Mouse (Mus musculus) gastrocnemius, postnatal 14 days (tissue): ENCODE data around the gene Msi1. TPM values are rescaled to one million over a fixed set of nuclear protein-coding genes. Genes with fewer than 3 reads are reported as not detected.
"Not testable (repeated sequence)": the region's sequence is repeated elsewhere in the genome, so short reads cannot be mapped to it uniquely, and the experiment has no call there.

Source experiments
- DNase-seq: peaks from one replicate; pipeline ENCODE4 v3.0.0; 2021; ENCODE audit warnings: mixed read lengths
- intact Hi-C: fragments of 180-260 bp; cut with DNase I; formaldehyde crosslinking; loops from one replicate; pipeline ENCODE4 v1.15.1; 2025; ENCODE audit warnings: low total_unique reads
- total RNA-seq, 2 experiments: library from RNA; stranded (reverse); gene quantifications; 2 replicates each; pipeline ENCODE4 v1.2.3; 2021

Gene Msi1
- total RNA-seq, 2 experiments from 2014 or later, result 1.0 to 1.9 TPM

DNA sequence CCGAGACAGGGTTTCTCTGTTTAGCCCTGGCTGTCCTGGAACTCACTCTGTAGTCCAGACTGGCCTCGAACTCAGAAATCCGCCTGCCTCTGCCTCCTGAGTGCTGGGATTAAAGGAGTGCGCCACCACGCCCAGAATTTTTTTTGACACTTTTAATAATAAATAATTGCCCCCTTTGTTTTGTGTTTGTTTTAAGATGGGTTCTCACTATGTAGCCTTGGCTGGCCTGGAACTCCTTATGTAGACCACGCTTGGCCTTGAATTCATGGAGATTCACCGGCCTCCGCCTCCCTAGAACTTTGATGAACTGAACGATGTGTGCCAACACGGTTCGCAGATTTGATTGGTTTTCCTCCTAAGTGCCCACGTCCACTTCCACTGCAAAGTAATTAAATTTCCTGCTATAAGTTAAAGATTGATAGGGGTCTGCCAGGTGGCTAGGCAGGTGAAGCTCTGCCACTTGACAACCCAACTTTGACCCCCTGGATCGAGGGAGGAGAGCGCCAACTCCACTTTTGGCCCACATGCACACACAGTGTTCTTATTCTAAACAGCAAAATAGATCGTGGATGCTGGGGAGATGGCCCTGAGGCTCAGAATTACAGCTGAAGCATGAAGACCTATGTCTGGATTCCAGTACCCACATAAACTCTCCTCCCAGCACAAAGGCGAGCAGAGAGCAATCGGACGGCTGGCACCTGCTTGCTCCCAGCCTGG, 56.2 kb downstream of the Msi1 start:
- DNase-seq, result no peak

DNA sequence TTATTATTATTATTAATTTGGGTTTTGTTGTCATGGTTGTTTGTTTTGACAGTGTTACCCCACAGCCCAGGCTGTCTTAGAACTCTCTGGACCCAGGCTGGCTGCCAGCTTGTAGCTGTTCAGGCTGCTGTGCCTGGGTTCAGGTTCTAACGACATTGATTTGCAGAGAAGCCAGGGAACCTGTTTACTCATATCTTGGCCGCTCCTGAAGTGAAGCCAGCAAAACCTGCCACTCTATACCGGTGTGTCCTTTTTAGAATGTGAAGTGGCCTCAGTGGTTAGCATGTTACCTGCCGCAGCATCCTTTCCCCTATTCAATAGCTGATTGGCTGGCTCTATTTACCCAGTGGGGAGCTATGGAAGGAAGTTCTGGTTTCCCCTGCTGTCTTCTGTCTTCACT, 57.3 kb downstream of the Msi1 start:
- intact Hi-C loops, result no loop called here
- DNase-seq, result no peak

More for the DNA sequence above, 56.2 kb downstream of the Msi1 start:
- intact Hi-C loops, result no loop called here

DNA sequence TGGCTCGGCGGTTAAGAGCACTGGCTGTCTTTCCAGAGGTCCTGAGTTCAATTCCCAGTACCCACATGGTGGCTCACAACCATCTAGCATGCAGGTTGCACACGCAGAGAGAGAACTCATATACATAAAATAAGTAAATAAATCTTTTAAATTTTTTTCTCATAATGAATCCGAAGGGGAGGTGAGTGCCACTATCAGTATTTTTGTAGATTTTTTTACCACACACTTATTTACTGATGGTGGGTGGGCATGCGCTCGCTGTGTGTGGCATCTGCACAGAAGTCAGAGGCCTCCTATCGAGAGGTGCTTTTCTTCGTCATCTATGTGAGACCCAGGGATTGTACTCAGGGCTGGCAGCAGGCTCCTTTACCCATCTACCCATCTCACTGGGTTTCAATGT, 58.0 kb downstream of the Msi1 start:
- intact Hi-C loops, result no loop called here

DNA sequence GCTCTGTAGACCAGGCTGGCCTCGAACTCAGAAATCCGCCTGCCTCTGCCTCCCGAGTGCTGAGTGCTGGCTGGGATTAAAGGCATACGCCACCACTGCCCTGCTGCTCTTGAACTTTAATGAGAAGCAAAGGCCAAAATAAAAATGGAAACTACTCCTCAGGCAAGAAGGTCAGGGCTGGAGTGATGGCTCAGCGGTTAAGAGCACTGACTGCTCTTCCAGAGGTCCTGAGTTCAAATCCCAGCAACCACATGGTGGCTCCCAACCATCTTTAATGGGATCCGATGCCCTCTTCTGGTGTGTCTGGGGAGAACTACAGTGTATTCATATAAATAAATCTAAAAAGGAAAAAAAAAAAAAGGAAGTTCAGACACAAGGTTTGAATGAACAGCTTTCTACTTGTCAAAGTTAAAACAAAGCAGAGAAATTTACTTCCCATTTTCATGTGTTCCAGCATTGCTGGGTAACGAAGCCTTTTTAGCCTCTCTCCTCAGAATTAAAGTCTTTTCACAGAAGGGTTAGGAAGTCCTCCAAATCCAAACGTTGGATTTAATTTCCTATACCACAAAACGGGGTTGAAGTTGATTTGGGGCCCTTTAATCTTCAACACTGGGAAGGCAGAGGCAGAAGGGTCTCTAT, 58.7 kb downstream of the Msi1 start:
- DNase-seq, result no peak
- intact Hi-C loops, result no loop called here

More for the DNA sequence above, 58.0 kb downstream of the Msi1 start:
- DNase-seq, result no peak

DNA sequence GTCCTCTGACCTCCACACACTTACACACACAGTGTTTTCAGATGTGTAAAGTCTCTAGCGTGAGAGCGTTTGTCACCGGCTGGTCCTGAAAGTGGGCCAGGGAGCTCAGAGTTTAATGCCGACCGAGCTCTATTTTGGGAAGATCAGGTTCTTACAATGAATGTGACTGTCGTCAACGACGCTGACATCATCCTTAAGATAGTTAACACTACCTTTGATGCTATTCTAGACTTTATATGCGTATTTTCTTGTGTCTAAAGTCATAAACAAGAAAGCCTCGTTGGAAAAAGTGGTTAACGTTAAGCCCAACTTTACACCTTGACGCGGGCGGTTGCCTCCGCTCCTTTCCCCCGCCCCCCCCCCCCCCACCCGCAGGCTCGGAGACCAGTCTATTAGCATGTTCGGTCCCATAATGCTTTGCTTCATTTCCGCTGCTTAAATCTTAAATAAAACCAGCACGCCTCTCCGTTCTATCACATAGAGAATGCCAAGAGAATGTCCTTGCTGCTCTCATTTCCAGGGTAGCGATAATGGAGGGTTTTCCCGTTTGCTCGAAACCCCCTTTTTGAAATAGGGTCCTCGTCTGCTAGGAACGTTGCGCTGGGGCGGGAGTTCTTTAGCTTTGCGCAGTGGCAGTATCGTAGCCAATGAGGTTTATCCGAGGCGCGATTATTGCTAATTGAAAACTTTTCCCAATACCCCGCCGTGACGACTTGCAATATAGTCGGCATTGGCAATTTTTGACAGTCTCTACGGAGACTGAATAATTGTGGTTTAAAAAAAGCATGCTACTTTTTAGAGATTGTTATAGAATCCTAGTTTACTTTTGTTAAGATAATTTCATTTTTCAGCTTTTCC, 59.7 kb downstream of the Msi1 start:
- peak; percentile 68 for DNase-seq
- intact Hi-C loops, result no loop called here

DNA sequence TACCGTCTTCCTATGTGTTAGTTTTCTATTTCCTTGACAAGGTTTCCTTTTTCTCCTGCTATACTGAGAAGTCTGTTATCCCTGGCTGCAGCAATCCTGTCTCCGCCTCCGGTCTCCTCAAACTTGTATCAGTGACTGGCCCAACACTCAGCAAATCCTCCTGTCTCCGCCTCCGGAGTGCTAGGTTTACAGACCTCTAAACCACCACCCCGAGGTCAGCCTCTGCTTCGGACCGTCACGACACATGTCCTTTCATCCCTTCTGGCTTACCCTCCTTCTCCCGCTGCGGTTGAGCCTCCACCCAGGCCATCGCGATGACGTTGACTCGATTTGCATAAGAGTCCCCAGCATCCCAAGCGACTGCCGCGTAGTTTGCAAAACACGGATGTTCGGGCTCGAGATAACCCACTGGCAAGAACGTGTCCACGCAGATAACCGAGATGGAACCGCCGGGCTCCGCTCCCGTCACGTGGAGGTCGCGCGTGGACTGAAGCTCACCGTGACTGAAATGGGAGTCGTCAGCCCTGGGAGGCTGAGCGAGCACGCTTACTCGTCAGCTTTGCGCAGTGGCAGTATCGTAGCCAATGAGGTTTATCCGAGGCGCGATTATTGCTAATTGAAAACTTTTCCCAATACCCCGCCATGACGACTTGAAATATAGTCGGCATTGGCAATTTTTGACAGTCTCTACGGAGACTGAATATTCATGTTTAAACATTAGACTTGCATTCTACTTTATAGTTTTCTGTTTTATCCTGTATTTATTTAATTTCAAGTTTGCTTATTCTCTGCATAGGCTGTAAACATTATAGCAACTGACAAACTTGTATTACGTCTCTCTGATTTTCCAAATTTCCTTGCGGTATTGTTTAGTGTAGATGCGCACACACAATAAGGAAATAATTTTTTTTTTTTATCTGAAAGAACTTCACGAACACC, 60.6 kb downstream of the Msi1 start:
- intact Hi-C loops, result no loop called here
- DNase-seq, result peak; percentile 88

DNA sequence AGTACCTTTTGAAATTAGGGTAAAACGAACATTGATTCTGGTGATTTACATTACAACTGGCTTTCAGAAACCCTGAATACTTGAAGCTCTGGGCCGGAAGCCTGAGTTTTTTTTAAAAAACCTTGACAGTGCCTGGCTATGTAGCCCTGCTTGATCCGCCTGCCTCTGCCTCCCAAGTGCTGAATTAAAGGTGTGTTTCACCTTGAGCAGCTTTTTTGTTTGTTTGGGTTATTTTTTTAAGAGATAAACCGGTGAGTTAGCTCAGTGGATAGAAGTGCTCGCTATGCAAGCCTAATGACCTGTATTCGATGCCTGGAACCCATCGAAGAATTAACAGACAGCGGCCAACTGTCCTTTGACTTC, 61.2 kb downstream of the Msi1 start:
- DNase-seq, result no peak
- intact Hi-C loops, result no loop called here

DNA sequence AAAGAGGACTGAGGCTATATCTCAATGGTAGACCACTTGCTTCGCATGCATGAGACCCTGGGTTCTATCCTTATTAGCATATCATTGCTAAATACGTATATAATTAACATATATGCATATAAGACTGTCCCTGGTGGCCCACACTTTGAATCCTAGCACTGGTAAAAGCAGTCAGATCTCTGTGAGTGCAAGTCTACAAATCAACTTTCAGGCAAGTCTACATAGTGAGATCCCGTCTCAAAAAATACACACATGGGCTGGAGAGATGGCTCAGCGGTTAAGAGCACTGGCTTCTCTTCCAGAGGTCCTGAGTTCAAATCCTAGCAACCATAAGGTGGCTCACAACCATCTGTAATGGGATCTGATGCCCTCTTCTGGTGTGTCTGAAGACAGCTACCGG, 61.7 kb downstream of the Msi1 start:
- intact Hi-C loops, result no loop called here
- DNase-seq, result no peak

DNA sequence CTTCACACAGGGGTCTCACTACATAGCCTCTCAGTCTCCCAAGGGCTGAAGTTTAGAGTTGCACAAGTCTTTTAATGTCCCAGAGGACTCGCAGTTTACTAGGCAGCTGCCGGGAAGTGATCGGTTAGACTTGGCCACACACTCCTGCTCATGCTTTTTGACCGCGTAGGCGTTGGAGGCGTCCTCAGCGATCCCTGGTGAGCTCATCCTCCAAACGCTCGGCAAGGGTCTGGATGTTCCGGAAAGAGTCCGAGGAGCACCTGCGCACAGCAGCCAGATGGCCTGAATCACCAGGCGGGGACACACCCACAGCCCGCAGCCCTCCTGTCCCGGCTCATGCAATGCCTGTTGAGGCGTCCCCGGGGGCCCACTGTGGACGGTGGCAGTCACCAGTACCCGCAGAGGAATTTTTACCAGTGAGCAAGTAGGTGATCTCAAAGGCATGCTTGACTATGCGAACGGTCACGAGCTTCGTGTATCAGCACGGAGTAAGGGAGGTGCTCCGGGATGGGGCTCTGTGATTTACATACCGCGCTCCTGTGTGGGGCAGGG, 62.4 kb downstream of the Msi1 start:
- intact Hi-C loops, result no loop called here
- DNase-seq, result peak; percentile 79

DNA sequence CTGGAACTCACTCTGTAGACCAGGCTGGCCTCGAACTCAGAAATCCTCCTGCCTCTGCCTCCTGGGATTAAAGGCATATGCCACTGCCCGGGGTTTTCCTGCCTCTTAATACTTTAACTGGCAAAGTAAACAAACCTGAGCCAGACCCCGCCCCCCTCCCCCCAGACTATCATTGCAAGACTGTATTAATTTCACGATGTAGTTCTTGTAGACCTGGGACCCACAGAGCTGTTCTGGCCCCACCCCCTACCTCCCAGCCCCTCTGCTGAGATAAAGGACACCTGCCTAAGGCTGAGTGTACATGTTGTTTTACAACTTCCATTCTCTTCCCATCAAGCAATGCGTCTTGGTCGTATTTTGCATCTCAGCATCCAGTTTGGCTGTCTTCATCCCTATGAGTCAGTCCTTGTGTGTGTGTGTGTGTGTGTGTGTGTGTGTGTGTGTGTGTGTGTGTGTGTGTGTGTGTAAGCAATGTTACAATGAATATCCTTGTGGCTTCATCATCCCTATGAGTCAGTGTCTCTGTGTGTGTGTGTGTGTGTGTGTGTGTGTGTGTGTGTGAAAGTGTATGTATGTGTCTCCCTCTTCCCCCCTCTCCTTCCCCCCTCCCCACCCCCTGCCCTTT, 63.4 kb downstream of the Msi1 start:
- DNase-seq, result no peak
- intact Hi-C loops, result no loop called here

DNA sequence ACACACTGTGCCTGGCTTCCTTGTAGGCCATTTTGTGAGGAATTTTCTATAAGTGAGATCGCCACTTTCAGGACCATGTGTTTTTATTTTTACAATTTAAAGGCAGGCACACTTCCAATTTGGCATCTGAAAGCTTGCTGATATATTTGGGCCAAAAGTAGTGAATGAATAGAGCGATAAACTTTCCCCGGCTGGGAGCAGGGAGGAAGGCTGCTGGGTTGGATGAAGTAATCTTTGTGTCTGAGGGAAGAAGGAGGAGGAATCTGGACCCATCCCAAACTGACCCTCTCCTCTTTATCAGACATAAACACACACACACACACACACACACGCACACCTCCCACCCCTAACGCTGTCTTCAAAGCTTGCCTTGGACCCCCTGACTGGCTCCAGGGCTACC, 64.0 kb downstream of the Msi1 start:
- no peak for DNase-seq
- intact Hi-C loops, result no loop called here

DNA sequence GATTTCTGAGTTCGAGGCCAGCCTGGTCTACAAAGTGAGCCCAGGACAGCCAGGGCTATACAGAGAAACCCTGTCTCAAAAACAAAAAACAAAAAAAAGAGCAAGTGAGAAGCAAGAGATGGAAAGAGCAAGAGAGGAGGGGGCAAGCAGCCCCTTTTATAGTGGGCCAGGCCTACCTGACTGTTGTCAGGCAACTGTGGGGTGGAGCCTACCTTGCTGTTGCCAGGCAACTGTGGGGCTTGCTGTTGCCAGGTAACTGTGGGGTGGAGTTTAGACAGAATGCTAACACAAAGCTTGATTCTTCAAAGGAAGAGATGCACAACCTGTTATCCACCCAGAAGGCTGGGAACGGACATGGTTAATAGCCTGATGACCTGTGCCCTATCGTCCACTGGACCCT, 66.2 kb downstream of the Msi1 start:
- intact Hi-C loops, DNase-seq: not testable (repeated sequence)

DNA sequence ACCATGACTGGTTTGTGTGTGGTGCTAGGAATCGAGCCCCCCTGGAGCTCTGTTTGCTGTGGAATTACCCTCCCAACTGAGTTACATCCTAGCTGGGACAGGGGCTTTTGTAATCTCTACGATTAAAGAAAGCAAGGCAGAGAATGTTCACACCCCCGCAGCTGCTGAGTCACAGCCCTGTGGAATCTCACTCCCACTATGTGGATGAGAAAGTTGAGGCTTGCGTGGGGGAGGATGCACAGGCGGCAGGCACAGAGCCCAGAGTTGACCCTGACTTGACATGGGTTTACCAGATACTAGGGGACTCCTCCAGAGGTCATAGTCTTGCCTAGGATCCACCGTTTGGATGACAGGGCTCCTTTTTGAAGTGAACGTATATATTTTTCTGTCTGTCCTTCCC, 67.6 kb downstream of the Msi1 start:
- intact Hi-C loops, result no loop called here
- DNase-seq, result no peak

DNA sequence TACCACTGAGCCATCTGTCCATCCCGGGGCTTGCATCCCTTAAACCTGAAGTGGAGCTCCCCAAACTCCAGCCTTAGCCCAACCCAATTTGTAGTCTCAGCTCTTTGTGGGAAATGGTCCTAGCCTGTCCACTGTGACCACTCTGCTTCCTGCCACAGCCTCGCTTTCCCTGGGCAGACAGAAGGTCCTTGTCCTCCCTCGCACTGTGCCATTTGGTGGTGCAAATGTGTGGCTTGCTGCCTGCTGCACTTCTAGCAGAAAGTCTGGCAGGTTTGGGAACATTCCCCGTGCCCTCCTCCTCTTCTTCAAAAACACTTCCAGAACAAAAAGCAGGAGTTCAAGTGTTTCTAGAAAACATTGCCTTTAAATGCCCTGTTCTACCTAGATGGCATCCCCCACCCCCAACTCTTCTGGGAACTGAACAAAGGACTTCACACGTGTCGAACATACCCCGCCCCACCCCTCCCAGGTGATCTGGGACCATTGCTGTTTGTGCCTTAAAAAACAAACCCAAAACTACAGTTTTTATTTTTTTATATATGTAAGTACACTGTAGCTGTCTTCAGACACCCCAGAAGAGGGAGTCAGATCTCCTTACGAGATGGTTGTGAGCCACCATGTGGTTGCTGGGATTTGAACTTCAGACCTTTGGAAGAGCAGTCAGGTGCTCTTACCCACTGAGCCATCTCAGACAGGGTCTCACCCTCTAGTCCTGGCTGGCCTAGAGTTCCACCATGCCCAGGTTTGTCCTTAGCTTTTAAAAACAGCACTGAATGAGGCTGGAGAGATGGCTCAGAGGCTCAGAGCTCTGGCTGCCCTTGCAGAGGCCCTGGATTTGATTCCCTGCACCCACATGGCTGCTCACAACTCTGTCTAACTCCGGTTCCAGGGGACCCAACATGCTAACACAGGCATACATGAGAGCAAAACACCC, 69.2 kb downstream of the Msi1 start:
- DNase-seq, result no peak
- intact Hi-C loops, result no loop called here

DNA sequence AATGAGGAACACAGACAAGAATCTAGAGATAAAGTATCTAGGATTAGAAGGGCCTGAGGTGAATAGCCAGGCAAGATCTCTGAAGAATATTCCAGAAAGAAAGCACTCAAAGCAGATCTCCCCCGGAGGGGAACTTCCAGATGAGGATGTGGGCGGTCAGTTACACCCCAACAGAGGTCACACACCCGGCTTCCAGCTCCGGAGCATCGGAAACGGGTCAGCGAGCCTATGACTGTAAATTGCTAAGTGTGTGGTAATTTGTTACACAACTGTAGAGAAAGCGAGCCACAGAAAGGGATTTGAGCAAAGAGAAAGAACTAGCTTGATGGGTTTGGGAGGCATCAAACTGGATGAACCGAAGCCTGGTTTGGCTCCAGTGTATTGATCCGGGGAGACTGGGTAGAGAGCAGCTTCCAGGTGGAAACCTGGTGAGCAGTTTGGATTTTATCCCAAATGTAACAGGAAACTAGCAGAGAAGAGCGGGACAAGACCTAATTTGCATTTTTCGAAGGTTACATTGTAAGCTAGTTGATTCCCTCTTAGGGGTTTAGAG, 71.1 kb downstream of the Msi1 start:
- intact Hi-C loops, result loop anchor here (5.0 kb wide), 1 partner anchor 52 kb away; no protein-coding TSS in a partner anchor
- DNase-seq, result no peak

DNA sequence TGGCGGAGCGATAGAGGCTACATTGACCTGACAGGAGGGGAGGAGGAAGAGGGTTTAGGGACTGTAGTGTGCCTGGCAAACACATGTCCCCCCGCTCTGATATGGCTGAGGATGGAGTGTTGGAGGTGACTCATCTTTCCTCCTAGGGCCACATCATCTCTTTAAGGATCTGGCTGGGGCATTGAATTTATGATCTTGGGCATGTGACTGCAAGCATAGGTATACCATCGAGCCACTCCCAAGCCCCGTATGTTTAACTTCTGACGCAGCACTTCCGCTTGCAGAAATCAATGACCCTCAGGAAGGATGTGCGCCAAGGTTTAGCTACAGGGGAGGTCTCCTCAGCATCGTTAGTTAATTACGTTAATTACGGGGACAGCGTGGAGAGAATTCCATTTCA, 73.6 kb downstream of the Msi1 start:
- DNase-seq, result no peak
- intact Hi-C loops, result loop anchor here (5.0 kb wide), 1 partner anchor 49 kb away; no protein-coding TSS in a partner anchor
